Mouse (Mus musculus) gastrocnemius, postnatal 10 days (tissue): ENCODE measurements around the gene Abhd17b. TPM values are rescaled to one million over a fixed set of nuclear protein-coding genes. Genes with fewer than 3 reads are reported as not detected.
"Not testable (repeated sequence)": the region's sequence is repeated elsewhere in the genome, so short reads cannot be mapped to it uniquely, and the experiment has no call there.

Experiments used
- DNase-seq: peaks from one replicate; pipeline ENCODE4 v3.0.0; 2021; ENCODE audit warnings: mixed read lengths
- long read RNA-seq, 2 experiments: library from polyadenylated mRNA; stranded (forward); transcript quantifications; one replicate each; pipeline ENCODE4 v2.0.0; 2021
- total RNA-seq, 2 experiments: library from RNA; stranded (reverse); gene quantifications; 2 replicates each; pipeline ENCODE4 v1.2.3; 2021

Gene Abhd17b
- 10 to 100 TPM; 30.7 to 32.2 TPM for total RNA-seq
- long read RNA-seq, experiment 1, transcript Abhd17b-201 (4 exons, 2,259 nt), result major isoform, 44 of 51 reads
- long read RNA-seq, experiment 1, partial matches to known transcripts, result 1 of 51 reads
- long read RNA-seq, experiment 1, other reads (novel, unspliced or antisense), result 5 of 51 reads
- long read RNA-seq, experiment 2, transcript Abhd17b-201 (4 exons, 2,259 nt), result major isoform, 41 of 47 reads
- long read RNA-seq, experiment 2, partial matches to known transcripts, result 1 of 47 reads
- long read RNA-seq, experiment 2, other reads (novel, unspliced or antisense), result 4 of 47 reads

DNA sequence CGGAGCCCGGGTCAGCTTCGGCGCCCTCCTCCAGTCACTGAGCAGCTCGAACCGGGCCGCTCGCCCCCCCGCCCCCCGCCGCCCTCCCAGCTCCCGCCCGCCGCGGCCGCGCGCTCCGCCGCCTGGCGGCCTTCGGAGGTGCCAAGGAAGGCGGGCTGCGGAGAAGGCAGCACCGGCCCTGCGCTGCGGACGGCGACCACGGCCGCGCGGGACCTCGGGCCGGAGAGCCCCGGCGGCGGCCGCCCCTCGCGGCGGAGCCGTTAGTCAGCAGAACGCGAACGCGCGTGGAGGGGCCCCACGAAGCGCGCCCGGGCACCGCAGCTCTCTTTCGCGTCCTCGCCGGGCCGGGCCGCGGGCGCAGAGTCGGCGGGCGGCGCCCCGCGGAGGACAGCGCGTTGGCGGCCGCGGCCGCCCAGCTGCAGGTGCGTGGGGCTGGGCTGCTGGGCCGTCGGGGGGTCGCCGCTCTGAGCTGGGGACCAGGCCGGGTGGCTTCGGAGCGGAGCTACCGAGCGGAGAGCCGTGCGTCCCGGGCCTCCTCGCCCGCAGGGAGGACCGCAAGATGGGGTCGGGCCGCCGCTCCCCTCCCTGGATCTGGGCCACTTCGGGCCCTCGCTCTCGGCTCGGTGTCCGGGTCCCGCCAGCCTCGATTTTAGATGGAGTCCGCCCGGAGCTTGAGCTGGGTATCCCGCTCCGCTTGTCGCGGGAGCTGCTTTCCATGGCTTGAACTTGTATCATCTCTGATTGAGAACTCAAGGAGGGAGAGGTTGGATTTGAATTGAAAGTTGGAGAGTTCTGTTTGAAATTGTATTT, at the start of gene Abhd17b:
Abhd17b (plus strand) TSS at position 14 of the 810 bp plus-strand sequence.
- DNase-seq, result peak; percentile 70

- DNase-seq, result no peak
Measured at GRCm38 (mm10) chr19:21603836-21604235, 49.1 kb upstream of the Abhd17b start.

- DNase-seq, result no peak
Measured at GRCm38 (mm10) chr19:21605294-21605693, 47.7 kb upstream of the Abhd17b start.

DNA sequence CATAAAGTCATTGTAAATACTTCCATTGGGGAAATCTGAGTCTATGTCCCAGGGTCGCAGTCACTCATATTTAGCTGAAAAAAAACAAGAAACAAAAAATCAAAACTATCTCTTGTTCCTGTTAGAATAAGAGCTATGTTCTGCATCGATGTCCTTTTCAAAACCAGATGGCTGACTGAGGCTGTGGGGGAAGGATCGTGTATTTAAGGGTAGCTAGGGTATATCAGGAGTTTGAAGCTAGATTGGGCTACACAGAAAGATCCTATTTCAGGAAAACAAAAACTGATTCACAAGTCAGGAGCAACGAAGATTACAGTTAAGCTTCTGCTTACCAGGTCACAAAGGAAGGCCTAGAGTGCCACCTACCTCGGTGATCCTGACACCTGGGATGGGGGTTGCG, 42.7 kb upstream of the Abhd17b start:
- no peak for DNase-seq

DNA sequence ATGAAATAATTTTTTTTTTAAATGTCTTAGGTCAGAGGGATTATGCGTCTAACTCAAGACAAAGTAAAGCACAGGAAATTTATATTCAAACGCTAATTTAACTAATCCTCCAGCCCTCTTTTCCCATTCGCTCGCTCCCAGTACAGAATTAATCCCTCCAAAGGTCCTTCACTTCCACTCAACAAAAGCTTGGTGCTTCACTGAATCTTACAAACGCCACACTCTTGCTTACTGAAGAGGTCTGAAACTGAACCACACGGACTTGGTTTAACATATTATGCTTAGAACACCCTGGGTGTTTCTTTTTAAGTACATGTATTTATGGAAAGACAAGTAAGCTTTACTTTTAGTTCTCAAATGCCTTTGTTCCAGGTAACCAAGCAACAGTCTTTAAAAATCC, 41.7 kb upstream of the Abhd17b start:
- no peak for DNase-seq

DNA sequence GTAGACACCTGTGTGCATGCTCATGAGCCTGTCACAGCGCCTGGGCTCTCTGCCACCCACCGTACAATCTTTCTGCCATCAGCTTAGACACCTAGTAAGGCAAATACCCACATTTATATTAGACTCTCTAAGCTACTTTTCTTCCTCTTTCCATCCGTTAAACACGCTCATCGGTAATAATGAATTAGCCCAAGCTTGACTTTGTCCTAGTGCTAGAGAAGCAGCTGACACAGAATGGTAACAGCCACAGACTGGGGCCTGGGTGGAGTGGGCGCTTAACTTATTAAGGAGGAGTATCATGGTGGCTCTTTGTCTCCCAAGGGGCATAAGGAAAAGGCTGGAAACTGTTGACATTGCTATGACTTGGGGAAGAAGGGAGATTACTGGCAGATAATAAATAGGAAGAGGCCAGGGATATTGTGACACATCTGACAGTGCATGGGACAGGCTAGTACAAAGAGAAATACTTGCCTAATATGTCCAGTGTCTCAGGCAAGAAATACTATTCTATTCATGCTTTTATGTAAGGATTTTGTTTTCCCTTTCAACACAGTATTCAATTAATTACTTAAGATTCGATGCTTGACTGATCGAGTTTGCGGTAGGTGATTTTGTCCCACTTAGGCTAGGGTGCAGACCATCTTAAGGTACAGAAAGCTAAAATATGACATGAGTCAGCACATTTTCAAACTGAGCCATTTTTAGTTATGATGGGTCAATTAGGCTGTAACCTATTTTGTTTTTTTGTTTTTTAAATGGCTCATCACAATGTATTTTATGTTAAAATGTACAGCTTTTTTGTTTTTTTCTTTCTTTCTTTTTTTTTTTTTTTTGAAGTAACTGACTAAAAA, 41.0 kb upstream of the Abhd17b start:
- no peak for DNase-seq

- DNase-seq, result no peak
Measured at GRCm38 (mm10) chr19:21615801-21616200, 37.2 kb upstream of the Abhd17b start.

- no peak for DNase-seq
Measured at GRCm38 (mm10) chr19:21623410-21624147, 29.4 kb upstream of the Abhd17b start.

DNA sequence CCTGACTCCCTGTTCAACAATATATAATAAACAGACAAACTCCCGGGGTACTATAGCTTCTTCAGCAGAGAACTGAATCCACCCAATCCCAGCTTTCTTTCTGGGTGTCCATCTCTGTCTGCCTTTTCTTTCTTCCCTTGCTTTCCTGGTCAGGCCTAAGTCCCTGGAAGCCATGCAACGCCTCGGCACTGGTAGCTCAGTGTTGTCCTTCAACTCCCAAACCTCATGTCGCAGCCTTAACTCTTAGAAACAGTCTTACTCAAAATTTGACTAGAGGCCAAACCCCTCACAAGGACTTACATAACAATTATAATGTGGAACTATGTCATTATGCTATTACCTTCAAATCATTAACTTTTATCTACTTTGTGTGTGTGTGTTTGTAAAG, 28.8 kb upstream of the Abhd17b start:
- DNase-seq, result no peak

DNA sequence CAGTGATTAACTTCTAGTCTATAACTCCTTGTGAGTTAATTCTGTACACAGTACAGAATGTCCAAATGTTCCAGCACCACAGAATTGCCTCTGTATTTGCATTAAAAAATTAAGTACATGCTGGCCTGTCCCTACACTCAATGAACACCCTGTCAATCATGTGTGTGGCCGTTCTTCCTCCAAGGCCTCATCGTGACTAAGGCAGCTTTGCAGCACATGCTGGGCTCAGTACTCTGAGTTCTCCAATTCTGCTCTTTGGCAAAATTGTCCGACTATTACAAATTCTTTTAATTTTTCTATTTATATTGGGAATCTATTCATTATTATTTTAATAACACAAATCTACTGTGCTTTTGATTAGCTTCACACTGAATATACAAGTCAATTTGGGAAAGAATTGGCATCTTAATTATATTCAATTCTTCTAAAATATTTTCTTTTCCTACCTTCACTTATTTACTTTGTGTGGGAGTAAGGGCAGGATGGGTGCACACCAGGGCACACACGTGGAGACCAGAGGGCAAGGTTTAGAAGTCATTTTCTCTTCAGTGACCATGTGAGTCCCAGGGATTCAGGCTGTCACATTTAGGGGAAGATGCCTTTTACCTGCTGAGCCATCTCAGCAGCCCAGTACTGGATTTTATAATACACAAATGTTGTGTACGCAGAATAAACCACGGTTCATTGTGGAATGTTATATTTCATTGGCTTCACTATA, 26.6 kb upstream of the Abhd17b start:
- DNase-seq, result no peak

DNA sequence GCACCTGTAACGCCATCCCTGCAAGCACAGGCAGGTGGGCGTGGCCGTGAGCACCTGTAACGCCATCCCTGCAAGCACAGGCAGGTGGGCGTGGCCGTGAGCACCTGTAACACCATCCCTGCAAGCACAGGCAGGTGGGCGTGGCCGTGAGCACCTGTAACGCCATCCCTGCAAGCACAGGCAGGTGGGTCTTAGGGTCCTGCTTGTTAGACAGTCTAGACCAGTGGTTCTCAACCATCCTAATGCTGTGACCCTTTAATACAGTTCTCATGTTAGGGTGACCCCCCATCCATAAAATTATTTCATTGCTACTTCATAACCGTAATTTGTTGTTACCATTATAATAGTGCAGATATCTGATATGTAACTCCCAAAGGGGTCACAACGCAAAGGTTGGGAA, 24.5 kb upstream of the Abhd17b start:
- DNase-seq, result not testable (repeated sequence)

GRCm38 (mm10) chr19:21629030-21629429, 24.0 kb upstream of the Abhd17b start:
- no peak for DNase-seq

- no peak for DNase-seq
Measured at GRCm38 (mm10) chr19:21629501-21629900, 23.5 kb upstream of the Abhd17b start.

DNA sequence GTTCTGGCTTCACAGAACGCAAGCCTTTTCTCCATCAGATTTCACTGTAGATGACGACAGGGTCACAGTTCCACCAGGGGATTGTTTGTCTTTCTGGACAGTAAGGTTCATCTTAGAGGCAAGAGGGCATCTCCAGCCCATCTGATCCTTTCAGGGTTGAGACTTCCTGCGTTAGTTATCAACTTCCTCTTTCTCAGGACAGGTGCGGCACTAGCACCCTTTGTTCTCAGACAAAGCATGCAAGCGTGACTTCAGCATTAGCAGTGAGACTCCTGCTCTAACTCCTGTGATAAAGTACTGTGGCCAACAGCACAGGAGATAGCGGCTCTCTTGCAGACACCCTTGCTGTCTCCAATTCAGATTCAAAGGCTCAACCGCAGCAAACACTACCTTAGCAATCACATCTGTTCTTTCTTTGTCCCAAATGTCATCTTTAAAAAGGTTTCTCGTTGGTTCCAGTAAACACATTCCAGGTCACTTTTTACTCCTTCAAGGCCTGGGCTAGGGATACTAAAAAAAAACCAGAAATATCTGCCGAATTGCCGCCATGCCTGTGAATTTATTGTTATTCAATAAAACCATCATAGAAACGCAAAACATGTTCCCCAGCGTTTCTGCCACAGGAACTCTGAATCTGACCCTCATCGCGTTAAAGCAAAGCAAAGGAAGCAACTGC, 22.2 kb upstream of the Abhd17b start:
- DNase-seq, result no peak

GRCm38 (mm10) chr19:21635406-21635805, 17.6 kb upstream of the Abhd17b start:
- no peak for DNase-seq

- DNase-seq, result no peak
Measured at GRCm38 (mm10) chr19:21636907-21637306, 16.1 kb upstream of the Abhd17b start.

GRCm38 (mm10) chr19:21637672-21638071, 15.3 kb upstream of the Abhd17b start:
- DNase-seq, result no peak

DNA sequence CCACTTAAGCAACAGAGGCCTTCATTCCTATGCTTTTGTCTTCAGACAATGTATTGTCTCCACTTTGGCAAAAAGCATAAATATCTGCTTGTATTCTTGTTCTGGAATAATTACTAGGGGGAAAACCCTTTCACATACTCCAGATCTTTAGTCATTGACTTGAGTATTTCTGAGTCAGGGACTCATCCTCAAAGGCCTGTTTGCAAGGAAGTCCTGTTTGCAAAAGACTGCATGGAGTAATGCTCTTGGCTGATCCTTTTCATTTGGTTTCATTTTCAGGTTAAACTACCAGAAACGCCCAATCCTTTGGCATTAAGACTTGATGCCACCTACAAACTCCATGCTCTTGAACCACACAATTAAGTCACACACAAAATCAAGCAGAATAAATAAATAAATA, 9.1 kb upstream of the Abhd17b start:
- DNase-seq, result no peak

DNA sequence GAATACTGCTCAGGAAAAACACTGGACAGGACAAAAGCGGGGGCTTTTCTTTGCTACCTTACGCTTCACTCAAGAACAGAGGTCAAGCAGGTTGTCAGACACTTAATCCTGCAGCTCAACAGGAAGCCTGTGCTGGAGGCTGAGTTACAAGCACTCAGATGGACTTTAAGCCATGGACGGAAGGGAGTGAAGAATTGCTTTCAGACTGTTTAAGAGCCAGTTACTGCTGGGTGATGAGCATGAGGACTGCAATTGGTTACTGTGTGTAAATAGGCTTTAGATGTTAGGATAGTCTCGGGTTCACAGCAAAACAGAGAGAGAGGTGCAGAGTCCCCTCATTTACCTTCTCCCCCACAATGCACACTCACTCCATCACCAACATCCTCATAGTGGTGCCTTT, 7.7 kb upstream of the Abhd17b start:
- DNase-seq, result no peak

DNA sequence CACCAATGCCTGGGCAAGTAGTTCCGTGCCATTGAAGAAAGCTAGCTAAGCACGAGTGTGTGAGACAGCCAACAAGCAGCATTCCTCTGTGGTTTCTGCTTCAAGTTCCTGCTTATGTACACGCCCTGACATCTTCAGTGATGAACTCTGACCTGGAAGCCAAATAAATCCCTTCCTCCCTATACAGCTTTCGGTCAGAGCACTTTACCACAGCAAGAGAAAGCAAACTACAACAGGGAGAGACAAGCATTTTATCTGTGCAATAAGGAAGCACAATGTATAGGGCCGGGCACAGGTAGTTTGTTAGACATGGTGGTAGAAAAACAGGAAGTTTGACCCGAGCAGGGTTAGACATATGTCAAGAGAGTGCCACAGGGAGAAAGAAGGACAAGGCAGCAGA, 6.8 kb upstream of the Abhd17b start:
- DNase-seq, result no peak

GRCm38 (mm10) chr19:21651664-21652063, 1.3 kb upstream of the Abhd17b start:
- no peak for DNase-seq
